In genomic region chr3:95142617-95143011, GRCm38 (mm10) we compare ENCODE assay signal across 8 mouse cellular contexts. TPM values are rescaled to one million over a fixed set of nuclear protein-coding genes. Genes with fewer than 3 reads are reported as not detected.
A peak's percentile ranks its signal among the peaks of the same experiment; 100 is the strongest.
DNase-seq lines count a peak whose midpoint lies in the region; ATAC-seq lines count a peak whose summit lies in the region.

No protein-coding gene starts in this region.

- H3K27ac ChIP-seq in embryonic facial prominence, embryonic 14.5 days (replicated peaks; ENCODE audit: low read depth, low read length) = no peak overlapping the region
- no peak overlapping the region for H3K27ac ChIP-seq in heart, embryonic 12.5 days (ENCODE audit: poor library complexity, severe bottlenecking)
- no peak overlapping the region for H3K27ac ChIP-seq in kidney, embryonic 16.5 days (ENCODE audit: low read length)
- no peak overlapping the region for H3K27ac ChIP-seq in liver, embryonic 12.5 days

- DNase-seq in 416B (ENCODE audit: low read depth) = peak; percentile 84
- peak; percentile 85 for DNase-seq in adrenal gland, postnatal 25 days
- DNase-seq in embryonic facial prominence, embryonic 14.5 days (ENCODE audit: low spot score) = peak; percentile 74
- DNase-seq in naive thymus-derived CD4-positive, alpha-beta T cell, adult 2 months (ENCODE audit: low read depth) = peak; percentile 95
- DNase-seq in spleen, postnatal 4 days (ENCODE audit: low spot score in 2 of 2) = peak; percentile 89 to 97

- no peak overlapping the region for H3K9ac ChIP-seq in embryonic facial prominence, embryonic 14.5 days (ENCODE audit: low read depth, low read length)
- no peak overlapping the region for H3K9ac ChIP-seq in heart, embryonic 12.5 days
- H3K9ac ChIP-seq in kidney, embryonic 16.5 days (replicated peaks; ENCODE audit: low read length) = no peak overlapping the region
- H3K9ac ChIP-seq in liver, embryonic 12.5 days = no peak overlapping the region

- H3K4me3 ChIP-seq in embryonic facial prominence, embryonic 14.5 days (ENCODE audit: low read depth, low read length) = no peak overlapping the region
- no peak overlapping the region for H3K4me3 ChIP-seq in heart, embryonic 12.5 days
- no peak overlapping the region for H3K4me3 ChIP-seq in kidney, embryonic 16.5 days (ENCODE audit: low read length)
- H3K4me3 ChIP-seq in liver, embryonic 12.5 days = 0 out of 2 replicates have a peak overlapping the region, but pooled peaks have one; percentile 12

- H3K4me1 ChIP-seq in embryonic facial prominence, embryonic 14.5 days (ENCODE audit: control insufficient read depth, insufficient read depth, low read length) = no peaks in the 10 kb centered on the region
- no peaks in the 10 kb centered on the region for H3K4me1 ChIP-seq in heart, embryonic 12.5 days (replicated peaks)
- H3K4me1 ChIP-seq in kidney, embryonic 16.5 days (ENCODE audit: insufficient read depth, low read length) = no peaks in the 10 kb centered on the region
- H3K4me1 ChIP-seq in liver, embryonic 12.5 days = peaks cover 25% of the 10 kb centered on the region

- no peaks in the 10 kb centered on the region for H3K9me3 ChIP-seq in embryonic facial prominence, embryonic 14.5 days (ENCODE audit: control insufficient read depth, low read length)
- H3K9me3 ChIP-seq in heart, embryonic 12.5 days (replicated peaks) = no peaks in the 10 kb centered on the region; the same call in 1 of the 2 replicates
- no peaks in the 10 kb centered on the region for H3K9me3 ChIP-seq in kidney, embryonic 16.5 days (ENCODE audit: low read length)
- H3K9me3 ChIP-seq in liver, embryonic 12.5 days (replicated peaks) = no peaks in the 10 kb centered on the region

- peak; percentile 86 for ATAC-seq in embryonic facial prominence, embryonic 14.5 days (ENCODE audit: low read depth)
- ATAC-seq in heart, embryonic 12.5 days (ENCODE audit: insufficient number of reproducible peaks, low FRiP score) = 0 out of 2 replicates have a peak, but pooled peaks have one; percentile 29
- ATAC-seq in kidney, embryonic 16.5 days (ENCODE audit: low FRiP score, low TSS enrichment) = peak; percentile 83
- peak; percentile 73 for ATAC-seq in liver, embryonic 12.5 days

- H3K4me2 ChIP-seq in embryonic facial prominence, embryonic 14.5 days (ENCODE audit: low read depth, low read length) = no peak overlapping the region
- H3K4me2 ChIP-seq in heart, embryonic 12.5 days = no peak overlapping the region
- H3K4me2 ChIP-seq in kidney, embryonic 16.5 days (replicated peaks; ENCODE audit: low read depth, low read length) = no peak overlapping the region
- peak overlapping the region; percentile 41 for H3K4me2 ChIP-seq in liver, embryonic 12.5 days

- H3K36me3 ChIP-seq in embryonic facial prominence, embryonic 14.5 days (ENCODE audit: control insufficient read depth, insufficient read depth, low read length) = peaks cover 18% of the 10 kb centered on the region; the same call in 1 of the 2 replicates
- H3K36me3 ChIP-seq in heart, embryonic 12.5 days = 0 out of 2 replicates have a peak, but pooled peaks cover 8% of the 10 kb centered on the region
- peaks cover 11% of the 10 kb centered on the region; the same call in 1 of the 2 replicates for H3K36me3 ChIP-seq in kidney, embryonic 16.5 days (ENCODE audit: insufficient read depth, low read length)
- H3K36me3 ChIP-seq in liver, embryonic 12.5 days = peaks cover 19% of the 10 kb centered on the region

- WGBS in embryonic facial prominence, embryonic 14.5 days = 11% methylated on average over 5 of the region's 5 CpGs
- WGBS in heart, embryonic 12.5 days = 8% methylated on average over 5 of the region's 5 CpGs
- 10% methylated on average over 5 of the region's 5 CpGs for WGBS in kidney, embryonic 16.5 days
- 8% methylated on average over 5 of the region's 5 CpGs for WGBS in liver, embryonic 12.5 days (ENCODE audit: insufficient replicate concordance)

- no peaks in the 10 kb centered on the region for H3K27me3 ChIP-seq in embryonic facial prominence, embryonic 14.5 days (replicated peaks; ENCODE audit: control insufficient read depth, insufficient read depth, low read length)
- H3K27me3 ChIP-seq in heart, embryonic 12.5 days (replicated peaks) = no peaks in the 10 kb centered on the region
- H3K27me3 ChIP-seq in kidney, embryonic 16.5 days (ENCODE audit: insufficient read depth, low read length) = no peaks in the 10 kb centered on the region
- no peaks in the 10 kb centered on the region for H3K27me3 ChIP-seq in liver, embryonic 12.5 days (replicated peaks)

RNA-seq across cellular contexts. Expression of gene Tnfaip8l2, which starts 0.5 kb away (rescaled TPM):
- total RNA-seq in adrenal gland, postnatal 25 days (2021) = 1.1 TPM in 1 of 2 replicates, not detected in the other
- polyA plus RNA-seq in embryonic facial prominence, embryonic 14.5 days (2014; fragmentation: Nextera tagmentation; extraction: Ambion mirVana) = 5.8 and 6.4 TPM in 2 replicates
- polyA plus RNA-seq in heart, embryonic 12.5 days (2016; fragmentation: Nextera tagmentation; extraction: Ambion mirVana) = 0.62 and 0.91 TPM in 2 replicates
- 2.9 and 4.2 TPM in 2 replicates for polyA plus RNA-seq in kidney, embryonic 16.5 days (2015; fragmentation: Nextera tagmentation; extraction: Ambion mirVana)
- polyA plus RNA-seq in liver, embryonic 12.5 days (2016; fragmentation: Nextera tagmentation; extraction: Ambion mirVana) = 5.1 and 5.3 TPM in 2 replicates

RNA-seq across cellular contexts. Expression of gene Lysmd1, which starts 8.7 kb away (rescaled TPM):
- 13.8 and 14.8 TPM in 2 replicates for total RNA-seq in adrenal gland, postnatal 25 days (2021)
- polyA plus RNA-seq in embryonic facial prominence, embryonic 14.5 days (2014; fragmentation: Nextera tagmentation; extraction: Ambion mirVana) = 12.0 and 13.2 TPM in 2 replicates
- 8.1 and 9.1 TPM in 2 replicates for polyA plus RNA-seq in heart, embryonic 12.5 days (2016; fragmentation: Nextera tagmentation; extraction: Ambion mirVana)
- 15.3 and 17.3 TPM in 2 replicates for polyA plus RNA-seq in kidney, embryonic 16.5 days (2015; fragmentation: Nextera tagmentation; extraction: Ambion mirVana)
- 7.9 and 8.6 TPM in 2 replicates for polyA plus RNA-seq in liver, embryonic 12.5 days (2016; fragmentation: Nextera tagmentation; extraction: Ambion mirVana)

RNA-seq across cellular contexts. Expression of gene Scnm1, which starts 8.8 kb away (rescaled TPM):
- total RNA-seq in adrenal gland, postnatal 25 days (2021) = 35.1 and 40.6 TPM in 2 replicates
- 58.3 and 62.2 TPM in 2 replicates for polyA plus RNA-seq in embryonic facial prominence, embryonic 14.5 days (2014; fragmentation: Nextera tagmentation; extraction: Ambion mirVana)
- polyA plus RNA-seq in heart, embryonic 12.5 days (2016; fragmentation: Nextera tagmentation; extraction: Ambion mirVana) = 48.6 and 52.7 TPM in 2 replicates
- polyA plus RNA-seq in kidney, embryonic 16.5 days (2015; fragmentation: Nextera tagmentation; extraction: Ambion mirVana) = 71.6 and 79.0 TPM in 2 replicates
- 38.2 and 39.7 TPM in 2 replicates for polyA plus RNA-seq in liver, embryonic 12.5 days (2016; fragmentation: Nextera tagmentation; extraction: Ambion mirVana)

RNA-seq across cellular contexts. Expression of gene Sema6c, which starts 17.6 kb away (rescaled TPM):
- total RNA-seq in adrenal gland, postnatal 25 days (2021) = 3.9 and 5.0 TPM in 2 replicates
- 14.4 and 16.6 TPM in 2 replicates for polyA plus RNA-seq in embryonic facial prominence, embryonic 14.5 days (2014; fragmentation: Nextera tagmentation; extraction: Ambion mirVana)
- polyA plus RNA-seq in heart, embryonic 12.5 days (2016; fragmentation: Nextera tagmentation; extraction: Ambion mirVana) = 3.6 and 5.5 TPM in 2 replicates
- 3.0 and 3.1 TPM in 2 replicates for polyA plus RNA-seq in kidney, embryonic 16.5 days (2015; fragmentation: Nextera tagmentation; extraction: Ambion mirVana)
- polyA plus RNA-seq in liver, embryonic 12.5 days (2016; fragmentation: Nextera tagmentation; extraction: Ambion mirVana) = 1.9 and 2.1 TPM in 2 replicates

RNA-seq across cellular contexts. Expression of gene Tmod4, which starts 18.3 kb away (rescaled TPM):
- 1.0 and 1.1 TPM in 2 replicates for total RNA-seq in adrenal gland, postnatal 25 days (2021)
- 6.4 and 9.7 TPM in 2 replicates for polyA plus RNA-seq in embryonic facial prominence, embryonic 14.5 days (2014; fragmentation: Nextera tagmentation; extraction: Ambion mirVana)
- 0.59 and 0.69 TPM in 2 replicates for polyA plus RNA-seq in heart, embryonic 12.5 days (2016; fragmentation: Nextera tagmentation; extraction: Ambion mirVana)
- 0.84 and 1.6 TPM in 2 replicates for polyA plus RNA-seq in kidney, embryonic 16.5 days (2015; fragmentation: Nextera tagmentation; extraction: Ambion mirVana)
- 0.19 and 0.51 TPM in 2 replicates for polyA plus RNA-seq in liver, embryonic 12.5 days (2016; fragmentation: Nextera tagmentation; extraction: Ambion mirVana)

Comparison
In these comparisons a context has a peak if more than half of its experiments do, and no peak if none do; other contexts are left out.
1. ATAC-seq: peak in every context shown above with its lines; median percentile 86 in embryonic facial prominence, embryonic 14.5 days; 83 in kidney, embryonic 16.5 days; 73 in liver, embryonic 12.5 days; 29 in heart, embryonic 12.5 days.